Mouse (Mus musculus): Measurements from ENCODE around the gene Gm10961.

Gene Gm10961

DNA sequence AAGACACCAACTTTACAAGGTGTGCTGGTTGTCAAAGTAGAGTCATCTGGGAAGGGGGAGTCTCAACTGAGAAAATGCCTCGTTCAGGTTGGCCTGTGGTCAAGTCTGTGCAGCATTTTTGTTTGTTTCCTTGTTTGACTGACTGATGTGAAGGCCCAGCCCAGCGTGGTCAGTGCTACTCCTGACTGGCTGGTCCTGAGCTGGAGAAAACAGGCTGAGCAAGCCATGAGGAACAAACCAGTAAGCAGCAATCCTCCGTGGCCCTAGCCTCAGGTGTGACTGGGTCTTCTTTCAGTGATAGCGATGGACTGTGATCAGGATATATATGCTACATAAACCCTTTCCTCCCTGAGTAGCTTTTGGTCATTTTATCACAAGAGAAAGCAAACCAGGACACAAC is 25.8 kb downstream of the Gm10961 start:
- in situ Hi-C loops (cut with MboI, MseI), result no loop called here

DNA sequence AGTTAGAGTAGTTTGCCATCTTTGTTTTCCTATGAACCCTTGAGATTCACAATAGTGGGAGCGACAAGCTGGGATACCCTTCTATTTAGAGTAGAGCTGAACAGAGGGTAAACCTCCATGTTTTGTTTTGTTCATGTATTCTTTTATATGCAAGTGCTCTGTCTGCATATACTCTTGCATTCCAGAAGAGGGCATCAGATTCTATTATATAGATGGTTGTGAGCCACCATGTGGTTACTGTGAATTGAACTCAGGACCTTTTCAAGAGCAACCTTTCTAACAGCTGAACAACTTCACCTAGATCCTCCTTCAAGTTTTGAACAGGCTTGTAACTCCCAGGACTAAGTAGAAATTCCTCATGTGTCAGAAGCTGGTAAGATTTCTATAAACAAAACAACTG is 27.9 kb downstream of the Gm10961 start:
- in situ Hi-C loops (cut with MboI, MseI), result no loop called here

- in situ Hi-C loops (cut with MboI, MseI), result loop anchor here in 1 of 2 experiments (5.0 kb wide), 1 partner anchor 993 kb away; no protein-coding TSS in a partner anchor
These were observed 33.5 kb downstream of the Gm10961 start for GRCm38 (mm10) chr3:107664641-107665040.

DNA sequence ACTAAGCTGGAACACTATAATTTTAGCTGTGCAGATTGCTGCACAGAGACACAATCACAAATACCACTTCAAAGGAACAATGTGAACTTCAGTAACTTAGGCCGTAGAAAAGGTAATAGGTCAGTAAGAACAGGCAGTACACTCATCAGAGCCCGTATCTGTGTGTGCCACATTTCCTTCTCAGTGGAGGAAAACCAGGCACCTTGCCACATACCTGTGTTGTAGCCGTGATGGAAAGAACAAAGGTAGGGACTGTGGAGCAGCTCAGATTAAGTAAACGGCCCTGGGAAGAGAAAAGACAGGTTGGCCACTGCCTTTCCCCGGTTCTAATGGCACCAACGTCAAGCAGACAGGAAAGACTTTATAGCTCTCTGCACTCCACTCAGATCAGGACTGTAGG is 36.3 kb downstream of the Gm10961 start:
- in situ Hi-C loops (cut with MboI, MseI), result loop anchor here in 1 of 2 experiments (5.0 kb wide), 1 partner anchor 990 kb away; no protein-coding TSS in a partner anchor

DNA sequence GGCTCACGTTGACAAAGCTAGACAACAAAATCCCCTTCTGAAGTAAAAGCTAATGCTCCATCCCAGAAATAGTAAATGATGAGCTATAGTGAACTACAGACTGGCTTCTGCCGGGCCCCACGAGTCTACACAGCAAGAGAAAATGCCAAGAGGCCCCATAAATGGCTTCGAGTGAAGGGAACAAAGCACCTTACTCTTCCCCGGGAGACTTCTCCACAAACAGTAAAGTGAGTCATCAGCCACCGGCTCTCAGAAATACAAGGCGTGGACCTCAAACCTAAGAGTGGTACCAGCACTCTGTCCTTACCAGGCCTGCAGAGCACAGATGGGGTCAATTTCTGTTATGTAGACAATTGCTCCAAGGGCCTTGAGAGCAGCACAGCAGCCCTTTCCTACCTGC is 37.7 kb downstream of the Gm10961 start:
- in situ Hi-C loops (cut with MboI, MseI), result loop anchor here in 1 of 2 experiments (5.0 kb wide), 1 partner anchor 989 kb away; no protein-coding TSS in a partner anchor

DNA sequence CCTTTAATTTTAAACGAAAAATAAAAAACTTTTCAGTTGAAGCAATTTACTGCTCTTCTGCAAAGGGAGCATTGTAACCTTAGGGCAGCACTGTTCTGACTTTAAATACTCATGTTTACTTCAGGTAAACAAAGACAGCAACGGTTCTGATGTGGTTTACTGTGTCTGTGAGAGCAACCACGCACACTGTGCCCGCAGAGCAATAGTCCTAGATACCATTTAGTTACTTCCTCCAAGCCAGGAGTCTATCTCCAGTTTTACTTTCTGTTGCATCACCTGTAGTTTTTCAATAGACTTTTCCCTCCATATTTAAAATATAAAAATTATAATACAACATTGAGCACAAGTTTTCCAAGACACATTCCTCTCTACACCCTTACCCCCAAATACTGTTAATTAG is 39.4 kb downstream of the Gm10961 start:
- in situ Hi-C loops (cut with MboI, MseI), result no loop called here

GRCm38 (mm10) chr3:107671509-107671908 is 40.4 kb downstream of the Gm10961 start:
- in situ Hi-C loops (cut with MboI, MseI), result no loop called here

- in situ Hi-C loops (cut with MboI, MseI), result no loop called here
These were observed 49.9 kb downstream of the Gm10961 start for GRCm38 (mm10) chr3:107680790-107681576.

All from T-helper 17 cell (primary cell).